Mouse (Mus musculus) bone marrow, adult 2 months (tissue): ENCODE measurements at regions not wholly inside any gene's neighbourhood (a gene's known extent, or its start where the extent isn't known, plus 50 kb on each side); places are given as distances from the start of the nearest gene placed in this dataset.

Experiments
- CTCF ChIP-seq: fragments of 200-500 bp; IDR thresholded peaks from 2 replicates; pipeline ENCODE4 v1.5.1; 2011; ENCODE audit warnings: low read length, control low read depth; ENCODE audit not compliant: control insufficient read depth, insufficient read depth
- POLR2A ChIP-seq: fragments of 200-500 bp; IDR thresholded peaks from 2 replicates; pipeline ENCODE4 v1.6.1; 2011; ENCODE audit warnings: low read depth, mild to moderate bottlenecking, control low read depth, low read length, borderline replicate concordance; ENCODE audit not compliant: control insufficient read depth

DNA sequence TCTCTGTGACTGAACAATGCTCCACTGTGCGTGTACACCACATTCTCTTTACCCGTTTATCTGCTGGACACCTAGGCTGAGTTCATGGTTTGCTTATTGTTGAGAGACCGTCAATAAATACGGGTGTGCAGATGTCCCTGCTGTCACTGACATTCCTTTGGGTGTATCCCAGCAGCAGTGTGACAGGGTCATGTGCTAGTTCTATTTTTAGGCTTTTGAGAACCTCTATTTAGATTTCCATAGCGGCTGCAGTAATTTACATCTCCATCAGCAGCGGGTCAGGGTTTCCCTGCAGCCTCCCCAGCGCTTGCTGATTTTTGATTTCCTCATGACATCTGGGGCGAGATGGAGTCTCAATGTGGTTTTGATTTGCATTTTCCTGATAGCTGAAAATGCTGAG lies 162.1 kb upstream of the Klf14 start:
- TF ChIP-seq POLR2A = no peak
- TF ChIP-seq CTCF = no peak
